Mouse (Mus musculus) heart, embryonic 13.5 days (tissue): ENCODE measurements around the gene Vwa3a. TPM values are rescaled to one million over a fixed set of nuclear protein-coding genes. Genes with fewer than 3 reads are reported as not detected.
A peak's percentile ranks its signal among the peaks of the same experiment; 100 is the strongest.

Source experiments
- ATAC-seq: fragments of 200-750 bp; cut with Nextera tagmentation; 2 replicates; pipeline ENCODE4 v1.8.0; 2017; ENCODE audit warnings: moderate TSS enrichment; ENCODE audit not compliant: insufficient number of reproducible peaks, low FRiP score, low TSS enrichment; ENCODE audit errors: extremely low read depth
- H3K27ac ChIP-seq: fragments of 300-500 bp; sonication (generic); replicated peaks from 2 replicates; pipeline ENCODE4 v1.5.1; 2015; ENCODE audit warnings: moderate library complexity, mild to moderate bottlenecking, inconsistent platforms
- H3K27me3 ChIP-seq: fragments of 300-500 bp; sonication (generic); replicated peaks from 2 replicates; pipeline ENCODE4 v1.6.1; 2015; ENCODE audit warnings: mild to moderate bottlenecking, inconsistent platforms
- H3K36me3 ChIP-seq: fragments of 300-500 bp; sonication (generic); 2 replicates; pipeline ENCODE4 v1.6.1; 2015; ENCODE audit warnings: mild to moderate bottlenecking, inconsistent platforms
- H3K4me1 ChIP-seq: fragments of 300-500 bp; sonication (generic); 2 replicates; pipeline ENCODE4 v1.6.1; 2015; ENCODE audit warnings: inconsistent platforms
- H3K4me2 ChIP-seq: fragments of 300-500 bp; sonication (generic); 2 replicates; pipeline ENCODE4 v1.6.1; 2015; ENCODE audit warnings: inconsistent platforms, mild to moderate bottlenecking, moderate library complexity
- H3K4me3 ChIP-seq: fragments of 300-500 bp; sonication (generic); 2 replicates; pipeline ENCODE4 v1.5.1; 2015; ENCODE audit warnings: moderate library complexity, mild to moderate bottlenecking, inconsistent platforms
- H3K9ac ChIP-seq: fragments of 300-500 bp; sonication (generic); 2 replicates; pipeline ENCODE4 v1.6.1; 2015; ENCODE audit warnings: inconsistent platforms, mild to moderate bottlenecking, moderate library complexity
- H3K9me3 ChIP-seq: fragments of 300-500 bp; sonication (generic); 2 replicates; pipeline ENCODE4 v1.6.1; 2016; ENCODE audit warnings: inconsistent platforms
- WGBS: fragments of 180-500 bp; shearing (Covaris S2); methylation state at CpG from one replicate; pipeline ENCODE4 v1.1.7; 2015; ENCODE audit warnings: mixed read lengths; 5-methylcytosine and 5-hydroxymethylcytosine counted together
- polyA plus RNA-seq: library from polyadenylated mRNA; unstranded; fragments of >200 nt; fragmentation: Nextera tagmentation; extraction: Ambion mirVana; gene quantifications from 2 replicates; pipeline ENCODE4 v1.2.1, GENCODE M21; 2015

Vwa3a gene
- polyA plus RNA-seq, 1 experiment from 2014 or later, result 0.56 TPM

DNA sequence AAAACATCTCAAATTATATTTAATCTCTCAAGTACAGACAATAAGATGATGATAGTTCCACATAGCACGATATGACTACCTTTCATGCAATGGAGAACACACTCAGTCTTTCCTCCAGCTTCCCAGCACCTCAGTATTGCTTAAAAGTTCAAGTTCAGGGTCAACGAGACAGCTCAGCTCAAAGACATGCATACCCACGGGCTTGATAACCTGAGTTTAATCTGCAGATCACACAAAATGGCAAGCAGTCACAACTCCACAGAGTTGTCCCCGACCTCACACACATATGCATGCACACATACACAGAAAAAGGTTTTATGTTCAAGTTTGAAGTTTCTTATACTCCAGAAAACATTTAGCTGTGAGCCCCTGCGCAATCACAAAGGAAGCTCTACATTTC is 18.1 kb upstream of the Vwa3a start:
- ATAC-seq, result no peak
- WGBS, result 83% methylated on average over 5 of the region's 5 CpGs
- Histone ChIP-seq H3K9me3 (no peaks in the 10 kb centered on the region), H3K9ac (no peak overlapping the region), H3K36me3 (peaks cover 6% of the 10 kb centered on the region; the same call in 1 of the 2 replicates), H3K4me2 (no peak overlapping the region), H3K27me3 (no peaks in the 10 kb centered on the region), H3K27ac (no peak overlapping the region), H3K4me1 (peaks cover 20% of the 10 kb centered on the region), H3K4me3 (no peak overlapping the region)

DNA sequence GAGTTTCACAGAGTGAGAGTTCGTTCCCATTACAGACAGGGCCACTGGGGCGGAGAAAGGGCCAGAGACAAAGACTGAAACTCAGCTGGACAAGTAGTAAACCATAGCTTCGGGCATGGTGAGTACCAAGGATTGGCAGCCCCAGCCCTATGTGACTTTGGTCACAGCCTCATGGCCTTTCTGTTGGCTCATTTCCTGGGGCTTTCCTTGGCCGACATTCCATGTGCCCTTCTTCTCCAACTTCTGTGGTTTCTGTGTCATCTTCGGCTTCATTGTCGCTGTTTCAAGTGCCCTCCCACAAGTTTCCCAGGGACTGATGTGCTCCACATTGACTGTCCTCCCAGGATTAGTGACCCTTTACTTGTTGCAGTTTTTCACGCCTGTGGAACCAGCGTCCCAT is 17.7 kb upstream of the Vwa3a start:
- Histone ChIP-seq H3K4me2 (no peak overlapping the region), H3K27me3 (no peaks in the 10 kb centered on the region), H3K9me3 (no peaks in the 10 kb centered on the region), H3K27ac (no peak overlapping the region), H3K36me3 (peaks cover 10% of the 10 kb centered on the region; the same call in 1 of the 2 replicates), H3K4me1 (peaks cover 20% of the 10 kb centered on the region), H3K4me3 (no peak overlapping the region), H3K9ac (no peak overlapping the region)
- no peak for ATAC-seq
- WGBS, result 87% methylated on average over 8 of the region's 8 CpGs

DNA sequence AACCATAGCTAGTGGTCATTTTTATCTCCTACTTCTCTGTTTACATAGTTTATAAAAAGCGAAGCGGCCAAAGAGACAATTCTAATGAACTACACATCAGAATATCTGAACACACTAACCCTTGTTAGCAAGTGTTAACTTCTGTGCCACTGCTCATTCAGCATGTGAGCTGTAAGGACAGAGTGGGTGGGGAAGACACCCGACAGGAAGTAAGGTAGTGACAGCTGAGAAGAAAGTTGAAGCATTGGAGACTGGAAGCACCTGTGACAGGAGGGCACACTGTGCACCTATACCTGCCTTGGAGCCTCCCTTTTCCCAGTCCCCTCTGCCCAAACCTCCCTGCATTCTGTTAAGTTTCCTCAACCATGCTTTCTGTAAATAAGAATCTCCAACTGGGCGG is 17.1 kb upstream of the Vwa3a start:
- WGBS, result 87% methylated on average over 4 of the region's 4 CpGs
- H3K27ac ChIP-seq, result no peak overlapping the region
- H3K4me1 ChIP-seq, result peaks cover 20% of the 10 kb centered on the region
- H3K36me3 ChIP-seq, result peaks cover 11% of the 10 kb centered on the region; the same call in 1 of the 2 replicates
- no peak overlapping the region for H3K4me2 ChIP-seq
- no peaks in the 10 kb centered on the region for H3K9me3 ChIP-seq
- ATAC-seq, result no peak
- H3K4me3 ChIP-seq, result no peak overlapping the region
- H3K9ac ChIP-seq, result no peak overlapping the region
- H3K27me3 ChIP-seq, result no peaks in the 10 kb centered on the region

DNA sequence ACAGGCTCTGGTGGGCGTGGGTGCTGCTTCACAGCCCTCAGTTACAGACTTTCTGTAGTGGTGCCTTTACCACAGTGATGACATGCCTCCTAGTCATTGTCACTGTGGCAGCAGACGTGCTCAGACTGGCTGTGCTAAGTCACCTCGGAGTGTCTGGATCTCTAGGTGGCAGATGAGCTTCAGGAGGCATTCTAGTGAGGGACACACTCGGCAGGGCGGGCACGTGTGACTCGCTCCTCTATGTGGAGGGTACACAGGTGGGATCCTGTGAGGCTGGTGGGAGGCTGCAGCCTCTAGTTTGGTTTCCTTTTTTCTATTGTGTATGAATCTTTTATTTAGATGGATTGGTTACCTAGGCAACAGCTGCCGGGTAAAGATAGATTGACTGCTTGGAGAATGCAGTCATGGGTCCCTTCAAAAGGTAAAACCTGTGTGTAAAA is 16.3 kb upstream of the Vwa3a start:
- Histone ChIP-seq H3K9me3 (no peaks in the 10 kb centered on the region), H3K4me2 (no peak overlapping the region), H3K4me1 (peaks cover 19% of the 10 kb centered on the region), H3K27ac (no peak overlapping the region), H3K4me3 (no peak overlapping the region), H3K27me3 (no peaks in the 10 kb centered on the region), H3K9ac (no peak overlapping the region), H3K36me3 (peaks cover 11% of the 10 kb centered on the region; the same call in 1 of the 2 replicates)
- ATAC-seq, result no peak
- 73% methylated on average over 8 of the region's 8 CpGs for WGBS

DNA sequence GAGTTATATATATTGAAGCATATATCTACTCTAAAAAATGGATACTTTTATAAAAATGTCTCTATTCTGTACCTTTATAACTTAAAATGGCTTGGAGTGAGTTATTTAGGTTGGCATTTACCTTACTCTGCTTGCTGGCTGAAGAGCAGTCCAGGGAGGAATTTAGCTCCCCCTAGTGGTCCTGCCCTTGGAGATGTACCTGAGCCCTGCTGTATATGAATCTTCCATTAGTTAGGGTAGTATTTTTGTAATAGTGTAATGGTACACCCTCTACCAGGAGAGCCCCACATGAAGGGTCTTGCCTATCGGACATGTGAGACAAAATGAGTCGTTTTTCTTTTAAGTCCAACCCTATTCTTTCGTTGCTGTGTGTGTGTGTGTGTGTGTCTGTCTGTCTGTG is 11.5 kb upstream of the Vwa3a start:
- no peak overlapping the region for H3K4me2 ChIP-seq
- no peak for ATAC-seq
- H3K27ac ChIP-seq, result no peak overlapping the region
- H3K4me1 ChIP-seq, result peaks cover 23% of the 10 kb centered on the region
- no peak overlapping the region for H3K4me3 ChIP-seq
- peaks cover 22% of the 10 kb centered on the region for H3K36me3 ChIP-seq
- no peaks in the 10 kb centered on the region for H3K27me3 ChIP-seq
- no peak overlapping the region for H3K9ac ChIP-seq
- H3K9me3 ChIP-seq, result no peaks in the 10 kb centered on the region
- 83% methylated on average over 3 of the region's 3 CpGs for WGBS

DNA sequence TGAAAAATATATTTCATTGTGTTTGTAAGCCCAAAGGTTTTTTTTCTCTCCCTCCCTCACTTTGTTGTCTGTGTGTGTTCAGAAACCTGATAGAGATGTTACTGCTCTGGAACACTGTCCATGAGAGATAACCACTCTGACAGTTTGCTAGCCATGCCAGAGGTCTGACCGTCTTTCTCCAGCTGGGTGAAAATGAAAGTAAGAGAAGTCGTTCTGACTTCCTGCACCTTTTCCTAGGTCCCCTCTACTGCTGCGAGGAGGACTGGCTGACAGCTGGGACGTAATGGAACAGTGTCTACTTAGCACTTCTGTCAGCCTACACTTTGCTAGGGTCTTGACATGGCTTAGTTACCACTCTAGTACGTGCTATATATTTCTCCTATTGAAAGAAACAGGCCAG is 9.5 kb upstream of the Vwa3a start:
- peaks cover 25% of the 10 kb centered on the region for H3K36me3 ChIP-seq
- peak overlapping the region; percentile 6; the same call in 1 of the 2 replicates for H3K4me3 ChIP-seq
- no peaks in the 10 kb centered on the region for H3K9me3 ChIP-seq
- H3K27me3 ChIP-seq, result no peaks in the 10 kb centered on the region
- peaks cover 11% of the 10 kb centered on the region; the same call in 1 of the 2 replicates for H3K4me1 ChIP-seq
- H3K27ac ChIP-seq, result peak overlapping the region; percentile 45; the same call in 1 of the 2 replicates
- H3K9ac ChIP-seq, result peak overlapping the region; percentile 59; the same call in 1 of the 2 replicates
- 39% methylated on average over 5 of the region's 5 CpGs for WGBS
- peak overlapping the region; percentile 54 for H3K4me2 ChIP-seq
- ATAC-seq, result no peak

DNA sequence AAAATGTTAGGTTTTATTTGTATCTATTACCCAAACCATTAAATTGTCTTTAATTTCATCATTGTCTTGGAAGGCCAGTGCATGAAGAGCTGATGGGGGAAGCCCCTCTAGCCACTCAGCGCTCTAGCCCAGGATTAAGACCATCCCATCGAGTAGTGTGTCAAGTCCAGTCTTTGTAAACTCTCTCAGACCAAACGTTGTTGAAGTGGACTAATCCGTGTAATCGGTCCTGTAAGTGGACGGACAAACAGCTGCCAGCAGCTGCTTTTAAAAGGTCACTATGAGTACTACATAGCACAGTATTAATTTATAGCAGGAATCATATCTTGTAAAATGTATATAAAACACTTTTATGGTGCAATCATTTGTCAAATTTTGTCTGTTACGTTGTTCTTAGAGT is 6.2 kb upstream of the Vwa3a start:
- Histone ChIP-seq H3K9ac (no peak overlapping the region), H3K4me2 (no peak overlapping the region), H3K27me3 (no peaks in the 10 kb centered on the region), H3K4me3 (no peak overlapping the region), H3K9me3 (no peaks in the 10 kb centered on the region), H3K4me1 (peaks cover 9% of the 10 kb centered on the region; the same call in 1 of the 2 replicates), H3K27ac (no peak overlapping the region), H3K36me3 (peaks cover 21% of the 10 kb centered on the region)
- WGBS, result 74% methylated on average over 7 of the region's 7 CpGs
- no peak for ATAC-seq

DNA sequence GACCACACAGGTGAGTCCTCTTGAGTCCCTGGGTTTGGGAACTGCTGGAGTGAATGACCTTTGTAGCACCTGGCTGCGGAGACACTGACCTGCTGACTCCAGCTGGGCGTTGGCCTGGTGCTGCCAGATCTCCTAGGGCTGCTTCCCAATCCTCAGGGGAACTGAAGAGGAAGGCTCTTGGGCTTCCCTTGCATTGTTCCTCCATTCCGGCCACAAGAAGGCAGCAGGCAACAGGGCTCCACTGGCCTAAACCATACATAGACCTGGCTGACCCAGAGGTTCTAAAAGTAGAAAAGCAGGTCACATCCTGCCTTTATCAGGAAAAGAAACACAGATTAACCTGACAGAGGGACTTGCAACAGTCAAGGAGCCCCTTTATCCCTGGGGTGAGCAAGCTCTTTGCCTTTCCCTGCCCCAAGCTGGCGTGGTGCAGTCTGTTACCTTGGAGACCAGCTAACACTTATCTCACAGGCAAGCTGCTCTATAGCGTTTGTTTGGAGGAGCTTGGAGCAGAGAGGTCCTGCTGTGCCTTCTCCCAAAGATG is 512 bp downstream of the Vwa3a start:
- Histone ChIP-seq H3K4me1 (peaks cover 26% of the 10 kb centered on the region), H3K36me3 (peaks cover 2% of the 10 kb centered on the region; the same call in 1 of the 2 replicates), H3K27ac (peak overlapping the region; percentile 36; the same call in 1 of the 2 replicates), H3K9me3 (no peaks in the 10 kb centered on the region), H3K4me3 (no peak overlapping the region), H3K9ac (peak overlapping the region; percentile 53; the same call in 1 of the 2 replicates), H3K4me2 (peak overlapping the region; percentile 27), H3K27me3 (no peaks in the 10 kb centered on the region)
- 3% methylated on average over 5 of the region's 5 CpGs for whole genome bisulfite sequencing
- no peak for ATAC-seq

DNA sequence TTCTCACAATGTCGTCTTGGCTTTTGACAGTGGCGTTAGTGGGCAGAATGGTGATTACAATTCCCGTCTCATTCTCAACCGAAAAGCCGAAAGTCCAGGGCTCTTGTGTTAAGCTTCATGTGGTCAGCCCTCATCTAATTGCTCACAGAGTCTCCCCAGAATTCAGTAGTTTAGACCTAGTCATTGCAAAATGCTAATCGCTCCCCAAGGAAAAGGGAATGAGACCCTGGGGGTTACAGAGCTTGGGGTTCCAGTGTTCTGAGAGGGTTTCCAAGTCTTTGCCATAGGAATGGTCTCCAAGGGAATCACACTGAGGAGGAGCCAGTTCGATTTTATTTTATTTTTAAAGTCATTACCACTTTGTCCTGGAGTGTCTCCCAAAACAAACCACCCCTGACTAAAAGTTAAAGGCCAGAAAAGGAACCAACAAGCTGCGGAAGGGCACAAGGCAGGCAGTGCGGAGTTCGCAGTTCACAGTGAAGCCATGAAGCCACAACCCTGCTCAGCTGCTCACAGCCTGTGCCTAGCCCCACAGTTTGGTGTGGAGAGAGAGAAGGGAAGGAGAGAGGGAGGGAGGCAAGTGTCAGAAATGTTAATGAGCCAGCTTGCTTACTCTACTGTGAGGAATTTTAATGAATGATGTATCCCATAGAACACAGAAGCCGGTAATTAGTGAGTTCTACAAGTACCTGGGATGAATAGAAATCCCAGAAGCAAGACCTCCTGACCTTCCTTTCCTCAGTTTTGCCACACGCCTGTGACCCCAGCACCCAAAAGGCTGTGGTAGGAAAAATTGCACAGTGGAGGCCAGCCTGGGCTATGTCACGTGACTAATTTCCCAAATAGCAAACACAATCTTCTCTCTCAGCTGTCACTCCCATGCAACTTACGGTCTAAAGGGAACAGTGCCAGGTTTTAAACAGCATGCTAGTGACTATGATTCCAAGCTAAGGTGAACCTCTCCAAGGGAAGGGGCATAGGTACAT is 4.5 kb downstream of the Vwa3a start:
- ATAC-seq, result no peak
- 67% methylated on average over 14 of the region's 14 CpGs for WGBS
- Histone ChIP-seq H3K4me2 (no peak overlapping the region), H3K27ac (no peak overlapping the region), H3K27me3 (no peaks in the 10 kb centered on the region), H3K9ac (no peak overlapping the region), H3K36me3 (no peaks in the 10 kb centered on the region), H3K9me3 (no peaks in the 10 kb centered on the region), H3K4me3 (no peak overlapping the region), H3K4me1 (peaks cover 39% of the 10 kb centered on the region)

DNA sequence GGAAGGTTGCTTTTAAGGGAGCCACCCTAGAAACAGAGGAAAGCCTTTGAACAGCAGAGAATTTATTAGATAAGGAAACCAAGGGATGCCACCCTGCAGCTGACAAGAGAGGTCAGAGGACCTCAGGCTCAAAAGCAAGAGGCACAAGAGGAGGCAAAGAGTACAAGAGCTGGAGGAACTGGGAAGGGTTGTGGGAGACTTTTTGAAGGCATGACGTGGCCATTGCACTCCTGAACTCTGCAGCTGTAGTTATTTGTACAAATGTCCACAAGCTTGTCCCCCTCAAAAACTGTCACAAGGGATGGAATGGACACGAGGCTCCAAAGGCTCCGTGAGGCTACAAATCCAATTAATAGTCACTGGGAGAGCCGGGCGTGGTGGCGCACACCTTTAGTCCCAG is 5.5 kb downstream of the Vwa3a start:
- Histone ChIP-seq H3K9ac (no peak overlapping the region), H3K27me3 (no peaks in the 10 kb centered on the region), H3K36me3 (no peaks in the 10 kb centered on the region), H3K9me3 (no peaks in the 10 kb centered on the region), H3K4me3 (no peak overlapping the region), H3K4me1 (peaks cover 30% of the 10 kb centered on the region), H3K4me2 (no peak overlapping the region), H3K27ac (no peak overlapping the region; the same call in 1 of the 2 replicates)
- 84% methylated on average over 6 of the region's 6 CpGs for WGBS
- no peak for ATAC-seq

DNA sequence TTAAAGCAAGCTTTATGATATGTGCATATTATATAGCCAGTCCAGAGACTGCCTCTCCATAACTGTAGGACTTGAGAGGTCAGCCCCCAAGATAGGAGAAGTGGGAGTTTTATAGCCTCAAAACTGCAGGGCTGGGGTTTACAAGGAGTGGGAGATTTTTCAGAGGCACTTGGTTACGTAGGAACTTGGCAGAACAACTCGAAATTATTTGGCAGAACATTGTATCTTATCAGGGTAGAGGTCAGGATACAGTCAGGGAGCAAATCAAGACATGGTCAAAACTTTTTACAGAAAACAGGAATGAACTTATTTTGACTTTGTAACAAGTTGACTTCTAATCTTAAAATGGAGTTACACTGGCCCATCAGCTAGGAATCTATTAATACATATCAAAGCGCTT is 6.9 kb downstream of the Vwa3a start:
- no peak for ATAC-seq
- 45% methylated on average over 3 of the region's 3 CpGs for WGBS

More for the DNA sequence above, 6.9 kb downstream of the Vwa3a start:
- no peak overlapping the region for H3K4me2 ChIP-seq
- peaks cover 19% of the 10 kb centered on the region; the same call in 1 of the 2 replicates for H3K4me1 ChIP-seq
- H3K4me3 ChIP-seq, result no peak overlapping the region
- peak overlapping the region; percentile 46; the same call in 1 of the 2 replicates for H3K27ac ChIP-seq
- no peaks in the 10 kb centered on the region for H3K9me3 ChIP-seq
- H3K9ac ChIP-seq, result no peak overlapping the region
- H3K27me3 ChIP-seq, result no peaks in the 10 kb centered on the region
- no peaks in the 10 kb centered on the region for H3K36me3 ChIP-seq
